Comparison of ENCODE assay signal across 20 mouse cellular contexts in the genomic region with DNA sequence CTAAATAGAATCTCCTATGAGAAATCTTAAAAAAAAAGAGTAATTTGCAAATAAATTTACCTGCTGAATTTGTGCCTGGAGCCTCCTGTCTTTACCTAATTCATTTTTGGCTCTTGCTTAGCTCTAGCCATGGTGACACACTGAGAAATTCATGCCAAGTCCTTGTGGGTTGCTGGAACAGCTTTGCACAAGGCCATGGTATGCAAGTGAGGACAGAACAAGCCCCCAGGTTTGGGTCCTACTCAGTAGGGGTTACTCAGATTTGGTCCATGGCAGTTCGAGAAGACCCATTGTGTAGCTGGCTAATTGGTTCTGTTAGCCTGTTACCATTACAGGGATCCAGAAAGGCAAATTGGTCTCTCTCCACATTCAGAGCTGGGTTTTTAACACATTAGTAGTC.
DNase-seq lines count a peak whose midpoint lies in the region; ATAC-seq lines count a peak whose summit lies in the region.
"Had no signal": no experiment of that assay in that cellular context is flagged by ENCODE, and none has a peak within 500 bp of the region (broad histone marks: within the 10 kb centered on the region; RNA-seq: fewer than 3 reads in every experiment).

No protein-coding gene starts in this region.

- intact Hi-C loops in heart, postnatal 10 days (cut with DNase I): no loop called here

- no peak overlapping the region for H3K9ac ChIP-seq in forebrain, embryonic 15.5 days (replicated peaks)
- H3K9ac ChIP-seq in forebrain, embryonic 14.5 days (ENCODE audit: low read length): no peak overlapping the region
- no peak overlapping the region for H3K9ac ChIP-seq in midbrain, embryonic 13.5 days (replicated peaks)
- H3K9ac ChIP-seq: heart, embryonic 12.5 days; midbrain, embryonic 12.5 days; neural tube, embryonic 15.5 days had no signal

- H3K4me2 ChIP-seq in forebrain, embryonic 15.5 days (replicated peaks): no peak overlapping the region
- H3K4me2 ChIP-seq in forebrain, embryonic 14.5 days (ENCODE audit: low read length): no peak overlapping the region
- H3K4me2 ChIP-seq in midbrain, embryonic 13.5 days (replicated peaks): no peak overlapping the region
- H3K4me2 ChIP-seq: heart, embryonic 12.5 days; midbrain, embryonic 12.5 days; neural tube, embryonic 15.5 days had no signal

- H3K4me3 ChIP-seq in forebrain, embryonic 15.5 days: no peak overlapping the region
- H3K4me3 ChIP-seq in forebrain, embryonic 14.5 days (ENCODE audit: low read depth, low read length): no peak overlapping the region
- H3K4me3 ChIP-seq in midbrain, embryonic 10.5 days: no peak overlapping the region
- H3K4me3 ChIP-seq in midbrain, embryonic 13.5 days (replicated peaks): no peak overlapping the region
- H3K4me3 ChIP-seq: heart, embryonic 12.5 days; midbrain, embryonic 12.5 days; myocyte; neural tube, embryonic 15.5 days had no signal

- peak; percentile 40 to 67 for DNase-seq in adrenal gland, adult (ENCODE audit: inconsistent age in 2 of 2, low spot score in 1 of 2)
- DNase-seq in adrenal gland, adult 8-10 months: no peak
- no peak for DNase-seq in forebrain, embryonic 14.5 days (ENCODE audit: low spot score)
- DNase-seq in midbrain, embryonic 10.5 days (ENCODE audit: low spot score): no peak
- no peak for DNase-seq in heart, postnatal 10 days
- DNase-seq: cerebellum, postnatal 36 days; heart, postnatal 4 days; kidney, adult 18-20 months; kidney, postnatal 25 days; layer of hippocampus, adult 9-11 months; lung, adult 2 months; lung, postnatal 4 days; thymus, postnatal 14 days had no signal

- no peaks in the 10 kb centered on the region for H3K9me3 ChIP-seq in forebrain, embryonic 15.5 days
- H3K9me3 ChIP-seq in forebrain, embryonic 14.5 days (replicated peaks; ENCODE audit: control insufficient read depth, low read length): no peaks in the 10 kb centered on the region
- no peaks in the 10 kb centered on the region for H3K9me3 ChIP-seq in midbrain, embryonic 10.5 days (replicated peaks)
- H3K9me3 ChIP-seq in midbrain, embryonic 13.5 days: no peaks in the 10 kb centered on the region
- H3K9me3 ChIP-seq: heart, embryonic 12.5 days; midbrain, embryonic 12.5 days; neural tube, embryonic 15.5 days had no signal

- no peaks in the 10 kb centered on the region for H3K27me3 ChIP-seq in forebrain, embryonic 15.5 days
- no peaks in the 10 kb centered on the region for H3K27me3 ChIP-seq in forebrain, embryonic 14.5 days (replicated peaks; ENCODE audit: control insufficient read depth, insufficient read depth, low read length)
- H3K27me3 ChIP-seq in midbrain, embryonic 10.5 days (ENCODE audit: low read depth, poor library complexity, severe bottlenecking): no peaks in the 10 kb centered on the region
- H3K27me3 ChIP-seq in midbrain, embryonic 13.5 days: no peaks in the 10 kb centered on the region
- H3K27me3 ChIP-seq: heart, embryonic 12.5 days; midbrain, embryonic 12.5 days; neural tube, embryonic 15.5 days had no signal

- 38% methylated on average over 1 of the region's 1 CpGs for WGBS in forebrain, embryonic 15.5 days
- WGBS in forebrain, embryonic 14.5 days: 33% methylated on average over 1 of the region's 1 CpGs
- WGBS in midbrain, embryonic 10.5 days: 49% methylated on average over 1 of the region's 1 CpGs
- 54% methylated on average over 1 of the region's 1 CpGs for WGBS in midbrain, embryonic 13.5 days

- H3K4me1 ChIP-seq in forebrain, embryonic 15.5 days: peaks cover 32% of the 10 kb centered on the region
- H3K4me1 ChIP-seq in forebrain, embryonic 14.5 days (ENCODE audit: control insufficient read depth, insufficient read depth, low read length): peaks cover 4% of the 10 kb centered on the region; the same call in 1 of the 2 replicates
- H3K4me1 ChIP-seq in midbrain, embryonic 10.5 days: peaks cover 57% of the 10 kb centered on the region
- peaks cover 31% of the 10 kb centered on the region for H3K4me1 ChIP-seq in midbrain, embryonic 13.5 days (replicated peaks)

- no peak overlapping the region for H3K27ac ChIP-seq in forebrain, embryonic 15.5 days (replicated peaks)
- no peak overlapping the region for H3K27ac ChIP-seq in forebrain, embryonic 14.5 days (ENCODE audit: low read depth, low read length)
- H3K27ac ChIP-seq in midbrain, embryonic 10.5 days (replicated peaks): peak overlapping the region; percentile 88
- H3K27ac ChIP-seq in midbrain, embryonic 13.5 days: no peak overlapping the region
- H3K27ac ChIP-seq: midbrain, embryonic 12.5 days; neural tube, embryonic 15.5 days had no signal

- H3K36me3 ChIP-seq in forebrain, embryonic 15.5 days: no peaks in the 10 kb centered on the region
- H3K36me3 ChIP-seq in forebrain, embryonic 14.5 days (ENCODE audit: control insufficient read depth, insufficient read depth, low read length): no peaks in the 10 kb centered on the region
- no peaks in the 10 kb centered on the region for H3K36me3 ChIP-seq in midbrain, embryonic 10.5 days
- no peaks in the 10 kb centered on the region for H3K36me3 ChIP-seq in midbrain, embryonic 13.5 days
- H3K36me3 ChIP-seq: heart, embryonic 12.5 days; midbrain, embryonic 12.5 days; neural tube, embryonic 15.5 days had no signal

- 0 out of 2 replicates have a peak, but pooled peaks have one; percentile 26 for ATAC-seq in forebrain, embryonic 15.5 days (replicated peaks)
- no peak for ATAC-seq in forebrain, embryonic 14.5 days
- no peak for ATAC-seq in midbrain, embryonic 13.5 days
- ATAC-seq in erythroblast, adult 5-6 weeks (replicated peaks; ENCODE audit: low FRiP score, poor library complexity, severe bottlenecking): no peak

Comparison
In these comparisons a context has a peak if more than half of its experiments do, and no peak if none do; other contexts are left out.
1. DNase-seq: peak in adrenal gland, adult (2 of 2); none in adrenal gland, adult 8-10 months (single experiment), forebrain, embryonic 14.5 days (single experiment), midbrain, embryonic 10.5 days (single experiment) and heart, postnatal 10 days (0 of 2).